Mouse (Mus musculus) gastrocnemius, adult 2 months (tissue): Measurements from ENCODE around the gene Myh14. TPM values are rescaled to one million over a fixed set of nuclear protein-coding genes. Genes with fewer than 3 reads are reported as not detected.

ENCODE experiments used
- DNase-seq: peaks from one replicate; pipeline ENCODE4 v3.0.0; 2022
- H3K27ac ChIP-seq: fragments of 200-600 bp; 2 replicates; pipeline ENCODE4 v1.8.1; 2022; ENCODE audit warnings: mild to moderate bottlenecking
- H3K4me3 ChIP-seq: fragments of 200-600 bp; 2 replicates; pipeline ENCODE4 v1.8.1; 2022; ENCODE audit warnings: mild to moderate bottlenecking, moderate library complexity
- CTCF ChIP-seq: fragments of 200-600 bp; IDR thresholded peaks from 2 replicates; pipeline ENCODE4 v1.8.1; 2022; ENCODE audit warnings: antibody characterized with exemption, mild to moderate bottlenecking, moderate library complexity
- intact Hi-C: fragments of 180-260 bp; cut with DNase I; formaldehyde crosslinking; loops from one replicate; pipeline ENCODE4 v1.15.1; 2025
- total RNA-seq, 2 experiments: library from RNA; stranded (reverse); gene quantifications; 2 replicates each; pipeline ENCODE4 v1.2.3; 2021

Myh14 gene
- total RNA-seq, 2 experiments from 2014 or later = 32.0 to 36.7 TPM

- Histone ChIP-seq H3K4me3 (no peak overlapping the region), H3K27ac (no peak overlapping the region)
- DNase-seq = no peak
- intact Hi-C loops = loop anchor here (5.0 kb wide), 1 partner anchor 38 kb away; no protein-coding TSS in a partner anchor
- no peak for TF ChIP-seq CTCF
These were observed 5.9 kb downstream of the Myh14 start for GRCm38 (mm10) chr7:44664731-44665130.

DNA sequence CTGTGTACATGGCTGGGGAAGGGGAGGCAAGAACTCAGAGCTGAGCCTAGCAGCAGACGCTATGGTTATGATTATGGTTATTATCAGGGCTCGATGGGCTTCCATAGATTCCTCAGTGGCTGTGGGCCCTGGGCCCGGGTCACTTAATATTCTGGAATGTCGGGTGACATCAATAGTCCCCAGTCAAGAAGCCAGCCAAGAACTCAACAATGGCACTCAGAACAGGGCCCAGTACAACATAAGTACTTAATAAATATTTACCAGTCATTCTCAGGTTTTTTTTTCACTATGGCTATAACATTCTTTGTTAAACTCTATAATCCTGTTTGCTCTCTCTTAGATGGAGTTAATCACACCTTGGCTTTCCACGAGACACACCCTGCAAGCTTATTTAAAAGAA lies 7.1 kb downstream of the Myh14 start:
- H3K4me3 ChIP-seq = no peak overlapping the region
- no peak for DNase-seq
- intact Hi-C loops = no loop called here
- H3K27ac ChIP-seq = no peak overlapping the region
- TF ChIP-seq CTCF = no peak

GRCm38 (mm10) chr7:44662569-44662968 lies 8.1 kb downstream of the Myh14 start:
- Histone ChIP-seq H3K27ac (no peak overlapping the region), H3K4me3 (no peak overlapping the region)
- intact Hi-C loops = no loop called here
- no peak for TF ChIP-seq CTCF
- no peak for DNase-seq

DNA sequence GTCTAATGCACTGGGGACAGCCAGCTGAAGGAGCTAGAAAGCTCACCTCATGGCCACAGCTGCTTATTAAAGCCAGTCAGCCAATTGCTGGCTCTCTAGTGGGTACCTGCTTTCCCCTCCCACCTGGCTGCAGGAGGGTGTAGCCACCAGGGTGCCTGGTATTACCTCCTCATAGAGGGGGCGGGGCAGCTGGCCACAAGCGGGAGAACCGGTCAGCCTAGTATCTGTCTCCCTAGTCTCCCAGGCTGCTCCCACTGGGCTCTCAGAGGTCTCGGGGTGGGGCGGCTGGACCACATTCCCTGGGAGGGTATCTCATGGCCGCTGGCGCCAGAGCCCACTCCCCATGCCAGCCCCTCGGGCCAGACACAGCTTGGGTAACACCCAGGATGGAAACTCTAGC lies 8.5 kb downstream of the Myh14 start:
- intact Hi-C loops = no loop called here
- Histone ChIP-seq H3K4me3 (no peak overlapping the region), H3K27ac (no peak overlapping the region)
- DNase-seq = no peak
- TF ChIP-seq CTCF = no peak

DNA sequence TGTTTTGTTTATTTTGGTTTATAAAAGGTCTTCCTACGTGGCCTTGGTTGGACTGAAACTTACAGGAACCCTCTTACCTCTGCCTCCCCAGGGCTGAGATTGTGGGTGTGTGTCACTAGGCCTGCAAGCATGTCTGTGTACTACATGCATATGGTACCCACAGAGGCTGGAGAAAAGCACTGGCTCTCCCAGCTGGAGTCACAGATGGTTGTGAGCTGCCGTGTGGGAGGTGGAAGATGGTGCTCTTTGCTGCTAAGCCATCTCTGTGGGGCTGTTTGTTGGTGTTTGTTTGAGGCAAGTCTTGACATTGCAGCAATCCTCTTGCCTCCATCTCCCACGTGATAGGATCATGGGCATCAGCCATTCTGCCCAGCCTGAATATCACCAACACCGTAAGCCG lies 9.4 kb downstream of the Myh14 start:
- Histone ChIP-seq H3K27ac (no peak overlapping the region), H3K4me3 (no peak overlapping the region)
- TF ChIP-seq CTCF = no peak
- intact Hi-C loops = no loop called here
- no peak for DNase-seq

GRCm38 (mm10) chr7:44655504-44655903 lies 15.1 kb downstream of the Myh14 start:
- intact Hi-C loops = loop anchor here (5.0 kb wide), 1 partner anchor 42 kb away; no protein-coding TSS in a partner anchor
- peak; percentile 64 for DNase-seq
- H3K27ac ChIP-seq = no peak overlapping the region
- TF ChIP-seq CTCF = peak; percentile 80
- H3K4me3 ChIP-seq = no peak overlapping the region

GRCm38 (mm10) chr7:44653773-44654172 lies 16.9 kb downstream of the Myh14 start:
- TF ChIP-seq CTCF = peak; percentile 50
- H3K4me3 ChIP-seq = no peak overlapping the region
- intact Hi-C loops = loop anchor here (5.0 kb wide), 1 partner anchor 61 kb away; the partner anchor contains the start of gene Kcnc3
- no peak overlapping the region for H3K27ac ChIP-seq
- DNase-seq = peak; percentile 50

- intact Hi-C loops = loop anchor here (5.0 kb wide), 1 partner anchor 59 kb away; the partner anchor contains the start of gene Kcnc3
- Histone ChIP-seq H3K27ac (no peak overlapping the region), H3K4me3 (no peak overlapping the region)
- no peak for DNase-seq
- no peak for TF ChIP-seq CTCF
These were observed 19.2 kb downstream of the Myh14 start for GRCm38 (mm10) chr7:44651416-44651815.

GRCm38 (mm10) chr7:44649990-44650389 lies 20.7 kb downstream of the Myh14 start:
- intact Hi-C loops = loop anchor here (5.0 to 10.0 kb wide), 2 partner anchors 58 to 165 kb away; partner anchors contain the start of genes Atf5, Il4i1, Kcnc3 and Nup62
- peak; percentile 61 for DNase-seq
- Histone ChIP-seq H3K4me3 (no peak overlapping the region), H3K27ac (no peak overlapping the region)
- TF ChIP-seq CTCF = peak; percentile 76

GRCm38 (mm10) chr7:44649094-44649610 lies 21.5 kb downstream of the Myh14 start:
- Histone ChIP-seq H3K4me3 (no peak overlapping the region), H3K27ac (no peak overlapping the region)
- DNase-seq = no peak
- no peak for TF ChIP-seq CTCF
- intact Hi-C loops = loop anchor here (10.0 kb wide), 1 partner anchor 166 kb away; the partner anchor contains the start of genes Atf5, Il4i1 and Nup62

- no peak for TF ChIP-seq CTCF
- Histone ChIP-seq H3K27ac (no peak overlapping the region), H3K4me3 (no peak overlapping the region)
- peak; percentile 52 for DNase-seq
- intact Hi-C loops = loop anchor here (10.0 kb wide), 1 partner anchor 167 kb away; the partner anchor contains the start of genes Atf5, Il4i1 and Nup62
These were observed 22.9 kb downstream of the Myh14 start for GRCm38 (mm10) chr7:44647729-44648128.

GRCm38 (mm10) chr7:44647042-44647724 lies 23.5 kb downstream of the Myh14 start:
- DNase-seq = peak; percentile 73
- H3K4me3 ChIP-seq = no peak overlapping the region
- TF ChIP-seq CTCF = peak; percentile 77
- intact Hi-C loops = loop anchor here (10.0 kb wide), 1 partner anchor 168 kb away; the partner anchor contains the start of genes Atf5, Il4i1 and Nup62
- no peak overlapping the region for H3K27ac ChIP-seq

DNA sequence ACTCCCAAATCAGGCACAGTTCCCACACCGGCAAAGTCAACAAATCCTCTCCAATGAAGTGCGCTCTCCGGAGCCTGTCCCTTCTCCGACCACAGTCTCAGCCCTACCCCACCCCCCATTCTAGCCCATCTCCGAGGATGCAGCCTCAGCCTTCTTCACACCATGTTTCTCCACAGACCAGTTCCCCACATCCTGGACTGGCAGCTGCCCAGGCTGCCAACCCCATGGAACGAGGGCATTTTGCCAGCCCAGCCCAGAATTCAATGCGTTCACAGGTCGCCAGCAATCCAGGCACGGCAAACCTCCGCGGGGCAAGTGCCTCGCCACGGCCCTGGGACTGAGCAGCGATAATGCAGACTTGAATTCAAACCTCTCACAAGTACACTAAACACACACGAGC lies 24.7 kb downstream of the Myh14 start:
- Histone ChIP-seq H3K4me3 (no peak overlapping the region), H3K27ac (no peak overlapping the region)
- peak; percentile 64 for DNase-seq
- intact Hi-C loops = loop anchor here (2.0 to 10.0 kb wide), 2 partner anchors 57 to 169 kb away; partner anchors contain the start of genes Atf5, Il4i1 and Nup62
- TF ChIP-seq CTCF = no peak
